Mouse (Mus musculus) liver, embryonic 15.5 days (tissue): ENCODE measurements around the gene Gm13288. TPM values are rescaled to one million over a fixed set of nuclear protein-coding genes. Genes with fewer than 3 reads are reported as not detected.
"Not testable (repeated sequence)": the region's sequence is repeated elsewhere in the genome, so short reads cannot be mapped to it uniquely, and the experiment has no call there.

Source experiments
- ATAC-seq: fragments of 200-750 bp; cut with Nextera tagmentation; 2 replicates; pipeline ENCODE4 v1.8.0; 2017; ENCODE audit warnings: moderate number of reproducible peaks, mild to moderate bottlenecking, moderate library complexity; ENCODE audit not compliant: insufficient read depth
- H3K27ac ChIP-seq: fragments of 300-500 bp; sonication (generic); replicated peaks from 2 replicates; pipeline ENCODE4 v1.5.1; 2015; ENCODE audit warnings: mild to moderate bottlenecking, inconsistent platforms
- H3K27me3 ChIP-seq: fragments of 300-500 bp; sonication (generic); 2 replicates; pipeline ENCODE4 v1.6.1; 2015; ENCODE audit warnings: mild to moderate bottlenecking, inconsistent platforms
- H3K36me3 ChIP-seq: fragments of 300-500 bp; sonication (generic); replicated peaks from 2 replicates; pipeline ENCODE4 v1.6.1; 2015; ENCODE audit warnings: moderate library complexity, mild to moderate bottlenecking, inconsistent platforms
- H3K4me1 ChIP-seq: fragments of 300-500 bp; sonication (generic); replicated peaks from 2 replicates; pipeline ENCODE4 v1.6.1; 2015; ENCODE audit warnings: inconsistent platforms
- H3K4me2 ChIP-seq: fragments of 300-500 bp; sonication (generic); 2 replicates; pipeline ENCODE4 v1.6.1; 2015; ENCODE audit warnings: moderate library complexity, mild to moderate bottlenecking, inconsistent platforms
- H3K4me3 ChIP-seq: fragments of 300-500 bp; sonication (generic); replicated peaks from 2 replicates; pipeline ENCODE4 v1.5.1; 2015; ENCODE audit warnings: mild to moderate bottlenecking, inconsistent platforms
- H3K9ac ChIP-seq: fragments of 300-500 bp; sonication (generic); 2 replicates; pipeline ENCODE4 v1.6.1; 2015; ENCODE audit warnings: moderate library complexity, mild to moderate bottlenecking, inconsistent platforms
- H3K9me3 ChIP-seq: fragments of 300-500 bp; sonication (generic); replicated peaks from 2 replicates; pipeline ENCODE4 v1.6.1; 2016; ENCODE audit warnings: inconsistent platforms
- WGBS: fragments of 180-500 bp; shearing (Covaris S2); methylation state at CpG from one replicate; pipeline ENCODE4 v1.1.7; 2015; ENCODE audit warnings: mixed read lengths; ENCODE audit not compliant: insufficient replicate concordance; 5-methylcytosine and 5-hydroxymethylcytosine counted together
- polyA plus RNA-seq: library from polyadenylated mRNA; unstranded; fragments of >200 nt; fragmentation: Nextera tagmentation; extraction: Ambion mirVana; gene quantifications from 2 replicates; pipeline ENCODE4 v1.2.1, GENCODE M21; 2015

The Gm13288 gene
- polyA plus RNA-seq, 1 experiment from 2014 or later, result not detected

DNA sequence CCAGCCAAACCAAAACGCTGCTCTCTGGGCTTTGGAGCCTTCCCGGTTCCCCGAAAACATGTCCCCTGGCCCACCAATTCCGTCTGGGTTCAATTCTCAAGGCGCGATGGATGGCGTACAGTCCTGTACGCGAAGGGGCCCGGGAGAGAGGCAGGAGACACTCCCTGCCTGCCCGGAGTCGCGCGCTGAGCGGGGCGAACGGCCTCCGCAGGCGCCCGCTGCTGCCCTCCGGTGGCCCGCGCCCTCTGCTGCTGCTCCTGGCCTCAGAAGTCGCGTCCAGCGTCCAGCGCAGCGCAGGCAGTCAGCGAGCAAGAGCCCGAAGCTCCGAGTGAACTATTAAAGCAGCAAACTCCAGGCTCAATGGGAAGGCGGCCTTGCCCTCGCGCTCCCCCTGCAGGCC is 430 bp downstream of the Gm13288 start:
- H3K9ac ChIP-seq, H3K9me3 ChIP-seq, H3K27me3 ChIP-seq, H3K4me1 ChIP-seq, H3K27ac ChIP-seq, ATAC-seq, H3K36me3 ChIP-seq: not testable (repeated sequence)
- 0% methylated on average over 9 of the region's 34 CpGs for WGBS
- 0 out of 2 replicates have a peak overlapping the region, but pooled peaks have one; percentile 24 for H3K4me3 ChIP-seq
- H3K4me2 ChIP-seq, result peak overlapping the region; percentile 49

DNA sequence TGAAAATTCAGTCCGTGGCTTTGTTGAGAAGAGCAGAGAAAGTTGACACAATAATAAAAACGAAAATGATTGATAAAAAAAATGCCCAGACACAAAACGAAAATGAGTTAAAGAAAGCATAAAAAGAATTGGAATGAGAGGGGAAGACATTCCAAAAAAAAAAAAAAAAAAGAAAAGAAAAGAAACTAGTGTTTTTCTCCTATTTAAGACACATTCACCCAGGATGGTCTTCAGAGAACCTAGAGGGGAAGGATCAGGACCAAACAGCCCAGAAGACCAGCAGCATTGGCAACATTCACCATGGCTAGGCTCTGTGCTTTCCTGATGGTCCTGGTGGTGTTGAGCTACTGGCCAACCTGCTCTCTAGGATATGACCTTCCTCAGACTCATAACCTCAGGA is 10.6 kb downstream of the Gm13288 start, which contains the start of gene Ifna7:
Ifna7 (plus strand) TSS at position 301 of the 400 bp plus-strand sequence.
- H3K27ac ChIP-seq, result no peak within 1 kb of the TSS
- no peak for ATAC-seq
- no peaks in the 10 kb centered on the region for H3K4me1 ChIP-seq
- 35% methylated on average over 3 of the region's 3 CpGs for WGBS
- no peak within 1 kb of the TSS for H3K9ac ChIP-seq
- H3K36me3 ChIP-seq, result no peaks in the 10 kb centered on the region
- H3K4me2 ChIP-seq, result no peak within 1 kb of the TSS
- H3K9me3 ChIP-seq, result no peaks in the 10 kb centered on the region
- H3K27me3 ChIP-seq, result no peaks in the 10 kb centered on the region; the same call in 1 of the 2 replicates
- H3K4me3 ChIP-seq, result no peak within 1 kb of the TSS

DNA sequence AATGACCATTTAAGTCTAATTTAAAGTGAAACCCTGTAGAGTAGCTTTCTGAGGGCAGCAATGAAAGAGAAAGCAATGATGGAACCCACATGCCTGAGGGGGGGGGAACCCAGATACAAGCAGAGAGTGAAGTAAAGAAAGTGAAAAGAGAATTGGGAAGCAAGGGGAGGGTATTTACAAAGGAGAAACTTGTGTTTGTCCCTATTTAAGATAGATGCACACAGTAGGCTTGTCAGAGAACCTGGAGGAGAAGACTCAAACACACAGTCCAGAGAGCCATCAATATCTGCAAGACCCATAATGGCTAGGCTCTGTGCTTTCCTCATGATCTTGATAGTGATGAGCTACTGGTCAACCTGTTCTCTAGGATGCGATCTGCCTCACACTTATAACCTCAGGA is 14.3 kb downstream of the Gm13288 start, which contains the start of gene Ifna11:
Ifna11 (plus strand) TSS at position 301 of the 400 bp plus-strand sequence.
- Histone ChIP-seq H3K9me3 (no peaks in the 10 kb centered on the region), H3K4me3 (no peak within 1 kb of the TSS), H3K36me3 (no peaks in the 10 kb centered on the region), H3K4me2 (no peak within 1 kb of the TSS), H3K4me1 (no peaks in the 10 kb centered on the region), H3K27ac (no peak within 1 kb of the TSS), H3K27me3 (no peaks in the 10 kb centered on the region; the same call in 1 of the 2 replicates), H3K9ac (no peak within 1 kb of the TSS)
- ATAC-seq, result no peak
- 64% methylated on average over 1 of the region's 1 CpGs for WGBS

DNA sequence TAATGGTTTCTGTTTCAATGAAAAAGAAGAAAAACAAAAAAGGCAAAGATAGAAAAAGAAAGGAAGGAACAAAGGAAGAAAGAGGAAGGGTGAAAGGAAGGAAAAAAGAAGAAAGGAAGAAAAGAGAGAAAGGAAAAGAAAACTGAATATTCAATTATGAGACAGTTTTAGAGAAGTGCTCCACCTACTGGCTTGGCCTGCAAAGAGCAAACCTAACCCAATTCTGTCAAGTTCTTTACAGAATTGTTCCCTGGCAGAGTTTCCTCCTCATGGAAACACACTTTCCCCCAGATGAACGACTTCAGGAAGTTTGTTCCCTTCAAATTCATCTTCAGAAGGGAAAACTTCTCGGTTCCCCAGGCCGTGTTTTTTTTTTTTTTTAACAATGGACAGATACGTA is 17.7 kb downstream of the Gm13288 start:
- ATAC-seq, result no peak
- no peak overlapping the region for H3K4me2 ChIP-seq
- H3K9ac ChIP-seq, result no peak overlapping the region
- H3K36me3 ChIP-seq, result no peaks in the 10 kb centered on the region
- WGBS, result 19% methylated on average over 4 of the region's 4 CpGs
- no peaks in the 10 kb centered on the region for H3K27me3 ChIP-seq
- no peaks in the 10 kb centered on the region for H3K4me1 ChIP-seq
- no peak overlapping the region for H3K27ac ChIP-seq
- H3K9me3 ChIP-seq, result no peaks in the 10 kb centered on the region
- H3K4me3 ChIP-seq, result no peak overlapping the region

DNA sequence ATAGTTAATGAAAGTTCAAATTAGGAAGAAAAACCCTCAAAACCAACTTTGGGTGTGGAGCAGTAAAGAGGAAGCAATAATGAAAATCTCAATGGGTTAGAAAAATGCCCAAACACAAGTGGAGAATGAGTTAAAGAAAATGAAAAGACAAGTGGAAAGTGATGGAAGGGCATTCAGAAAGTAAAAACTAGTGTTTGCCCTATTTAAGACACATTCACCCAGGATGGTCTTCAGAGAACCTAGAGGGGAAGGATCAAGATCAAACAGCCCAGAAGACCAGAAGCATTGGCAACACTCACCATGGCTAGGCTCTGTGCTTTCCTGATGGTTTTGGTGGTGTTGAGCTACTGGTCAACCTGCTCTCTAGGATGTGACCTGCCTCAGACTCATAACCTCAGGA is 21.8 kb downstream of the Gm13288 start, which contains the start of gene Ifna6:
Ifna6 (plus strand) TSS at position 301 of the 400 bp plus-strand sequence.
- not testable (repeated sequence) for H3K27ac ChIP-seq, H3K36me3 ChIP-seq, H3K4me2 ChIP-seq, H3K4me3 ChIP-seq, H3K4me1 ChIP-seq, ATAC-seq, H3K27me3 ChIP-seq, H3K9ac ChIP-seq, H3K9me3 ChIP-seq

DNA sequence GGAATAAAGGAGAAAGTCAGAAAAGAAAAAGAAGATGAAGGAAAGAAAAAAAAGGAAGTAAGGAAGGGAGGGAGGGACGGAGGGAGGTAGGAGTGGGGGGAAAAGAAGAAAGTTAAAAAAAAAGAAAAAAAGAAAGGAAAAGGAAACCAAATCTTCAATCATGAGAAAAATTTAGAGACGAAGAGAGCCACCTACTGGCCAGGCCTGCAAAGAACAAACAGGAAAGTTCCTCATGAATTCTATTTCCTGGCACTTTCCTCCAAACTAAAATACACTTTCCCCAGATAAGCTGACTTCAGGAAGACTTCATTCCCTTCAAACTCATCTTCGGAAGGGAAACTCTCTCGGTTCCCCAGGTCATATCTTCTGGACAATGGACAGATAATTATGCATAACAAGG is 25.2 kb downstream of the Gm13288 start:
- 11% methylated on average over 4 of the region's 4 CpGs for WGBS
- H3K27me3 ChIP-seq, result no peaks in the 10 kb centered on the region
- H3K4me3 ChIP-seq, result no peak overlapping the region
- H3K9me3 ChIP-seq, result no peaks in the 10 kb centered on the region
- H3K36me3 ChIP-seq, result no peaks in the 10 kb centered on the region
- no peaks in the 10 kb centered on the region for H3K4me1 ChIP-seq
- no peak for ATAC-seq
- H3K9ac ChIP-seq, result no peak overlapping the region
- H3K27ac ChIP-seq, result no peak overlapping the region
- no peak overlapping the region for H3K4me2 ChIP-seq

DNA sequence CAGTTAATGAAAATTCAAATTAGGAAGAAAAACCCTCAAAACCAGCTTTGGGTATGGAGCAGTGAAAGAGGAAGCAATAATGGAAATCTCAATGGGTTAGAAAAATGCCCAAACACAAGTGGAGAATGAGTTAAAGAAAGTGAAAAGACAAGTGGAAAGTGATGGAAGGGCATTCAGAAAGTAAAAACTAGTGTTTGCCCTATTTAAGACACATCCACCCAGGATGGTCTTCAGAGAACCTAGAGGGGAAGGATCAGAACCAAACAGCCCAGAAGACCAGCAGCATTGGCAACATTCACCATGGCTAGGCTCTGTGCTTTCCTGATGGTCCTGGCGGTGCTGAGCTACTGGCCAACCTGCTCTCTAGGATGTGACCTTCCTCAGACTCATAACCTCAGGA is 29.9 kb downstream of the Gm13288 start, which contains the start of gene Ifna5:
Ifna5 (plus strand) TSS at position 301 of the 400 bp plus-strand sequence.
- WGBS, result 57% methylated on average over 1 of the region's 1 CpGs
- not testable (repeated sequence) for H3K9me3 ChIP-seq, H3K4me3 ChIP-seq, H3K9ac ChIP-seq, H3K4me2 ChIP-seq, H3K4me1 ChIP-seq, ATAC-seq, H3K27me3 ChIP-seq, H3K36me3 ChIP-seq, H3K27ac ChIP-seq

DNA sequence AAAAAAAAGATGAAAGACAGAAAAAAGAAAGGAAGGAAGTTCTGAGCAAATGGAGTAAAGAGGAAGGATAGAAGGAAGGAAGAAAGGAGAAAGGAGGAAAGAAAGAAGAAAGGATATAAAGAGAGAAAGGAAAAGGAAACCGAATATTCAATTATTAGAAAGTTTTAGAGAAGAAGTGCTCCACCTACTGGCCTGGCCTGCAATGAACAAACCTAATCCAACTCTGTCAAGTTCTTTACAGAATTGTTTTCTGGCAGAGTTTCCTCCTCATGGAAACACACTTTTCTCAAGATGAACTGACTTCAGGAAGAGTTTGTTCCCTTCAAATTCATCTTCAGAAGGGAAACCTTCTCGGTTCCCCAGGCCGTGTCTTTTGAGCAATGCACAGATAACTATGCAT is 33.5 kb downstream of the Gm13288 start:
- 31% methylated on average over 3 of the region's 3 CpGs for WGBS
- H3K4me1 ChIP-seq, result no peaks in the 10 kb centered on the region
- no peaks in the 10 kb centered on the region for H3K36me3 ChIP-seq
- H3K4me3 ChIP-seq, result no peak overlapping the region
- H3K9me3 ChIP-seq, result no peaks in the 10 kb centered on the region
- H3K4me2 ChIP-seq, result no peak overlapping the region
- no peak overlapping the region for H3K9ac ChIP-seq
- no peak overlapping the region for H3K27ac ChIP-seq
- ATAC-seq, result no peak
- H3K27me3 ChIP-seq, result no peaks in the 10 kb centered on the region

DNA sequence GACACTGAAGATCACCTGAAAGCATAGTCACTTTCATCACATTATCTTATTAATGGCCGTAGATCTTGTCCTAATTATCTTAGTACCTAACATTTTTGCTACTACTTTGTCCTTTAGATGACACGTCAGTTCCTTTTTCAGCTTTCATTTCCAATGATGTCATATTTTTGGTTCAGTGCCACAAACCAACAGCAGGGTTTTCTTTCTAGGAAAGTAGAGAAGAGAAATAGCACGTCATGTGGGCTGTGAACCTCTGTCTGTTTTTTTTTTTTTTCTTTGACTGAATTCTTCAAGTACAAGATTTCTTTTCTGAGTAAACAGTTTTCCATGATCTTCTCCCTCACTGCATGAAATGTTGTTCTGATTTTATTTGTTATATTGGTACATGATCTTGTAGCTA is 34.7 kb downstream of the Gm13288 start:
- no peak overlapping the region for H3K9ac ChIP-seq
- no peak for ATAC-seq
- 44% methylated on average over 3 of the region's 3 CpGs for WGBS
- no peaks in the 10 kb centered on the region for H3K27me3 ChIP-seq
- no peaks in the 10 kb centered on the region for H3K36me3 ChIP-seq
- no peak overlapping the region for H3K27ac ChIP-seq
- no peaks in the 10 kb centered on the region for H3K9me3 ChIP-seq
- no peaks in the 10 kb centered on the region for H3K4me1 ChIP-seq
- H3K4me2 ChIP-seq, result no peak overlapping the region
- H3K4me3 ChIP-seq, result no peak overlapping the region

DNA sequence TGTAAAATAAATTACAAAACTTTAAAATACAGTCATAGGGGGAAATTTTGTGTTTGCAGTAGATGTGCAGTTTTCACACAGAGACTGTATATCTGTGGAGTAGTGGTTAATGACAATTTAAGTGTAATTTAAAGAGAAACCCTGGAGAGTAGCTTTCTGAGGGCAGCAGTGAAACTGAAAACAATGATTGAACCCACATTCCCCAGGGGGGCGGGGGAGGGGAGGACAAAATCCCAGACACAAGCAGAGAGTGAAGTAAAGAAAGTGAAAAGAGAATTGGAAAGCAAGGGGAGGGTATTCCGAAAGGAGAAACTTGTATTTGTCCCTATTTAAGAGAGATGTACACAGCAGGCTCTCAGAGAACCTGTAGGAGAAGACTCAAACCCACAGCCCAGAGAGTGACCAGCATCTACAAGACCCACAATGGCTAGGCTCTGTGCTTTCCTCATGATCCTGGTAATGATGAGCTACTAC is 36.1 kb downstream of the Gm13288 start, which contains the start of gene Ifna4:
Ifna4 (plus strand) TSS at position 424 of the 474 bp plus-strand sequence.
- Histone ChIP-seq H3K4me3 (no peak within 1 kb of the TSS), H3K36me3 (no peaks in the 10 kb centered on the region), H3K4me2 (no peak within 1 kb of the TSS), H3K4me1 (no peaks in the 10 kb centered on the region), H3K9me3 (no peaks in the 10 kb centered on the region), H3K9ac (no peak within 1 kb of the TSS), H3K27ac (no peak within 1 kb of the TSS), H3K27me3 (no peaks in the 10 kb centered on the region)
- no peak for ATAC-seq
- WGBS, result 25% methylated on average over 2 of the region's 2 CpGs

DNA sequence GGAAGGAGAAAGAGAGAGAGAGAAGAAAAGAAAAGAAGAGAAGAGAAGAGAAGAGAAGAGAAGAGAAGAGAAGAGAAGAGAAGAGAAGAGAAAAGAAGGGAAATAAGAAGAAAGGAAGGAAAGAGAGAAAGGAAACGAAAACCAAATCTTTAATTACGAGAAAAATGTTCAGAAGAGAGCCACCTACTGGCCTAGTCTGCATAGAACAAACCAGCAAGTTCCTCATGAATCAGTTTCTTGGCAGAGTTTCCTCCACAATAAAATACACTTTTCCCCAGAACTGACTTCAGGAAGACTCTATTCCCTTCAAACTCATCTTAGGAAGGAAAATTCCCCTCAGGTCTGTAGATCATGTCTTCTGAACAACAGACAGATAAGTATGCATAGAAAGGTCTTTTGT is 40.0 kb downstream of the Gm13288 start:
- ATAC-seq, result no peak
- no peaks in the 10 kb centered on the region for H3K27me3 ChIP-seq
- H3K4me3 ChIP-seq, result no peak overlapping the region
- H3K9me3 ChIP-seq, result no peaks in the 10 kb centered on the region
- H3K4me2 ChIP-seq, result no peak overlapping the region
- no peak overlapping the region for H3K27ac ChIP-seq
- no peaks in the 10 kb centered on the region for H3K36me3 ChIP-seq
- 22% methylated on average over 2 of the region's 2 CpGs for WGBS
- no peaks in the 10 kb centered on the region for H3K4me1 ChIP-seq
- H3K9ac ChIP-seq, result no peak overlapping the region

DNA sequence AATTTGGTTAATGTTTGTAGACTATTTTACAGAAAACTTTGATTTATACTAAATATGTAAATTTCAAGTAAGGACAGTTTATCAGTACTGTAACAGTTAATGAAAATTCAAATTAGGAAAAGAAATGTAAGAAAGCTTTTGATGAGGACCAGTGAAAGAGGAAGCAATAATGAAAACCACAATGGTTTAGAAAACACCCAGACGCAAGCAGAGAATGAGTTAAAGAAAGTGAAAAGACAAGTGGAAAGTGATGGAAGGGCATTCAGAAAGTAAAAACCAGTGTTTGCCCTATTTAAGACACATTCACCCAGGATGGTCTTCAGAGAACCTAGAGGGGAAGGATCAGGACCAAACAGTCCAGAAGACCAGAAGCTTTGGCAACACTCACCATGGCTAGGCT is 44.4 kb downstream of the Gm13288 start, which contains the start of gene Ifna1:
Ifna1 (plus strand) TSS at position 390 of the 400 bp plus-strand sequence.
- Histone ChIP-seq H3K4me3 (no peak within 1 kb of the TSS), H3K9ac (no peak within 1 kb of the TSS), H3K36me3 (no peaks in the 10 kb centered on the region), H3K4me2 (no peak within 1 kb of the TSS), H3K27me3 (no peaks in the 10 kb centered on the region), H3K4me1 (no peaks in the 10 kb centered on the region), H3K27ac (no peak within 1 kb of the TSS), H3K9me3 (no peaks in the 10 kb centered on the region)
- 23% methylated on average over 1 of the region's 1 CpGs for WGBS
- no peak for ATAC-seq
